Mouse (Mus musculus) cortical plate, adult 2 months (tissue): Measurements from ENCODE around the gene Mat1a.

ENCODE experiments used
- CTCF ChIP-seq: fragments of 200-500 bp; IDR thresholded peaks from 2 replicates; pipeline ENCODE4 v1.5.1; 2011; ENCODE audit warnings: mild to moderate bottlenecking, control low read depth, low read length; ENCODE audit not compliant: insufficient read depth; ENCODE audit errors: extremely low read depth
- POLR2A ChIP-seq: fragments of 200-500 bp; IDR thresholded peaks from 2 replicates; pipeline ENCODE4 v1.6.1; 2011; ENCODE audit warnings: mild to moderate bottlenecking, low read length, control low read depth; ENCODE audit not compliant: insufficient read depth; ENCODE audit errors: extremely low read depth

- TF ChIP-seq POLR2A, result no peak
- no peak for TF ChIP-seq CTCF
Observed at GRCm38 (mm10) chr14:41069108-41069507, 35.7 kb upstream of the Mat1a start, which contains the start of gene Dydc2.
